Mouse (Mus musculus): ENCODE measurements around the gene Arfip2. TPM values are rescaled to one million over a fixed set of nuclear protein-coding genes. Genes with fewer than 3 reads are reported as not detected.

Gene Arfip2
- polyA plus RNA-seq, 1 experiment from 2014 or later, result 89.0 TPM

DNA sequence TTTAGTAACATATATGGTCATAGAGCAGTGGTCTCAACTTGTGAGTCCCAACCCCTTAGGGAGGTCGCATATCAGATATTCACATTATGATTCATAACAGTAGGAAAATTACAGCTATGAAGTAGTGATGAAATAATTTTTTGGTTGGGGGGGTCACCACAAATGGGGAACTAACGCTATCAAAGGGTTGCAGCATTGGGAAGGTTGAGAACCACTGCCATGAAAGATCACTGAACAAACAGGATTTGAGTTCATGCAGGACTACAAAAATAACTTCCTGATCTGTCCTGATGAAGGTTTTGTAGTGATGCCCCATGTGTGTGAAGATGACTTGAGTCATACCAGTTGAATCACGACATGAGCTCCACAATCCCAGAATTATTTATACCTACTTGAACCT lies 31.7 kb downstream of the Arfip2 start:
- H3K27me3 ChIP-seq (replicated peaks), result no peaks in the 10 kb centered on the region

DNA sequence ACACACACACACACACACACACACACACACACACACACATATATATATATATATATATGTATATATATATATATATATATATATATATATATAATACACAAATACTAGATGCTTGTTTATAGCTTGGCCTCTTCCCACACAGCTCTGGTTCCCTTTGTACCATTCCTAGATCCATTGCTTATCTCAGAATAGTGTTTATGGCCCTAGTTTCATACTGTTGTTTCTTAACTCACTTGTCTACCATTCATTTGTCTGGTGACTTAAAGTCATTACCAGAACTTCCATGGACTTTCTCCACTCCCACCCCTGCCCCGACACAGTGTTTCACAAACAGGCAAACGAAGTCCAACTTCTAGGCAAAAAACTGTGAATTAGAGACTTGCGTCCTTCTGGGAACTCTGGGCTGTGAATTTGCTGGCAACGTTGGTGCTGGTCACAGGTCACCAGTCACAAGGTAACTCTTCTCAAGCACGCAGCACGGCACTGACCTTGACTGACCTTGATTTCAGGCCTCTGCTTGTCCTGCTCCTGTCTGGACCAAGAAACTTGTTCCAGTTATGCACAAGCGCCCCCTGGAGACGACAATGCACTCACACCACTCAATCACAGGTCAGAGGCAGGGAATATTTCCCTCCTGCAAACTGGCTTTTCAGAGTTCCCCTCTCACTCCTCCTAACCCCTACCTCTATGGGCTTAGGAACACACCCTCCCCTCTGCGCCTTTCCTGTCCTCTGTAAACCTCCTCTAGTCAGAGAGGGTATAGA lies 37.2 kb downstream of the Arfip2 start:
- Histone ChIP-seq H3K27me3 (replicated peaks) (no peaks in the 10 kb centered on the region), H3K9ac (replicated peaks) (no peak overlapping the region), H3K4me2 (no peak overlapping the region), H3K27ac (replicated peaks) (no peak overlapping the region), H3K4me1 (no peaks in the 10 kb centered on the region), H3K9me3 (replicated peaks) (no peaks in the 10 kb centered on the region), H3K4me3 (replicated peaks) (no peak overlapping the region), H3K36me3 (no peaks in the 10 kb centered on the region)
- WGBS, result 39% methylated on average over 9 of the region's 9 CpGs
- ATAC-seq (ENCODE audit: low FRiP score), result no peak

More for the DNA sequence above, 31.7 kb downstream of the Arfip2 start:
- Histone ChIP-seq H3K4me2 (no peak overlapping the region), H3K4me3 (replicated peaks) (no peak overlapping the region), H3K4me1 (no peaks in the 10 kb centered on the region), H3K27ac (replicated peaks) (no peak overlapping the region), H3K36me3 (peaks cover 47% of the 10 kb centered on the region), H3K9ac (replicated peaks) (no peak overlapping the region), H3K9me3 (replicated peaks) (no peaks in the 10 kb centered on the region)
- 91% methylated on average over 3 of the region's 3 CpGs for WGBS
- ATAC-seq (ENCODE audit: low FRiP score), result no peak

DNA sequence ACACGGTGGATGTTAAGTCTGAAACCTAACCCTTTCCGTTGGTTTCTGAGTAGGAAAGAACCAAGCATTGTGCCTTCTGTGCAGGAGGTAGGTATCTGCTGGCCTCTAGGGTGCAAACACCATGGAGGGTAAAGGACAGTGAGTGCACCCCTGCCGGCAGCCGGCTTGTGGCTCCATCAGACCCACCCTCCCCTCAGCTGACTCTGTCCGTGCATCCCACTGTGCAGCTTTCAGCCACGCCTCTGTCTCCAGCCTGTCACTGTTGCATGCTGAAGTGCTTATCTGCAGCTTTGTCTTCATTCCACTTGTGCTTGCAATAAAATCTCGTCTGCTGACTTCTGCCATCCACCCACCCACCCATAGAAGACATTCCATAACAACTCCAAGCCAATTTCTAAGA lies 50.1 kb downstream of the Arfip2 start:
- H3K27me3 ChIP-seq (replicated peaks), result no peaks in the 10 kb centered on the region
- no peak for ATAC-seq (ENCODE audit: low FRiP score)
- 39% methylated on average over 7 of the region's 7 CpGs for WGBS
- H3K27ac ChIP-seq (replicated peaks), result no peak overlapping the region
- H3K4me3 ChIP-seq (replicated peaks), result no peak overlapping the region
- H3K9me3 ChIP-seq (replicated peaks), result no peaks in the 10 kb centered on the region
- H3K4me1 ChIP-seq, result no peaks in the 10 kb centered on the region
- no peaks in the 10 kb centered on the region for H3K36me3 ChIP-seq
- H3K9ac ChIP-seq (replicated peaks), result no peak overlapping the region
- no peak overlapping the region for H3K4me2 ChIP-seq

DNA sequence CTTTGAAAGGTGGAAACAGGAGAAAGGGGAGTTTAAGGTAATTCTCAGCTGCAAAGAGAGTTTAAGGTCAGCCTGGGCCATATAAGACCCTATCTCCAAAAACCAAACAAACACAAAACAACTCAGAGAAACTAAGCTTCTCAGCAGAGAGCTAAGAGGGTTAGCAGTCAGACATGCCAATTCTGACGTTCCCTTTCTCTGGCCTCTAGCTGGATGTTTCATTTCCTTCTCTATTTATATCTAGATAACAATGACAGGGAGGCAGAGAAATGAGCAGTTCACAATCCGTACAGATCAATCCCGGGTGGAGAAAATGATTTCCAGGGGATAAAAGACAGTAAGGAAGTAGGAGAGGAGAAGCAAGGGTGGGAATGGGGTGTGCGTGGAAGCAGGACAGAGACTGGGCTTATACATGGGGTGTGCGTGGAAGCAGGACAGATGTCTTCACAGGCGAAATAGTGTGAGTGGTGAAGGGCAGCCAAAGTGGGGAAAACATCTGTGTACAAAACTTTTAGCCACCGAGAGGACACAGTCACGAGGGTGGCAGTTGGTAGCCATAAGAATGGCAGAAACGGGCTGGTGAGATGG lies 51.8 kb downstream of the Arfip2 start:
- Histone ChIP-seq H3K4me1 (no peaks in the 10 kb centered on the region), H3K27ac (replicated peaks) (no peak overlapping the region), H3K9me3 (replicated peaks) (no peaks in the 10 kb centered on the region), H3K4me2 (no peak overlapping the region), H3K27me3 (replicated peaks) (no peaks in the 10 kb centered on the region), H3K4me3 (replicated peaks) (no peak overlapping the region), H3K36me3 (no peaks in the 10 kb centered on the region), H3K9ac (replicated peaks) (no peak overlapping the region)
- ATAC-seq (ENCODE audit: low FRiP score), result no peak
- 82% methylated on average over 9 of the region's 9 CpGs for WGBS

Other genes starting within 250 kb of the Arfip2 start
- 39.0 and 41.9 TPM in 2 replicates for gene Fam160a2, start 240.4 kb downstream of the Arfip2 start, polyA plus RNA-seq (2015; fragmentation: Nextera tagmentation; extraction: Ambion mirVana)
- gene Cnga4, start 235.8 kb downstream of the Arfip2 start, polyA plus RNA-seq (2015; fragmentation: Nextera tagmentation; extraction: Ambion mirVana), result 0.08 and 0.09 TPM in 2 replicates
- 5.3 and 6.2 TPM in 2 replicates for gene Cckbr, start 214.7 kb downstream of the Arfip2 start, polyA plus RNA-seq (2015; fragmentation: Nextera tagmentation; extraction: Ambion mirVana)
- 34.6 and 39.9 TPM in 2 replicates for gene Cavin3, start 158.1 kb downstream of the Arfip2 start, polyA plus RNA-seq (2015; fragmentation: Nextera tagmentation; extraction: Ambion mirVana)
- gene Smpd1, start 86.1 kb downstream of the Arfip2 start, polyA plus RNA-seq (2015; fragmentation: Nextera tagmentation; extraction: Ambion mirVana), result 83.2 and 91.4 TPM in 2 replicates
- 248 and 299 TPM in 2 replicates for gene Apbb1, start 58.8 kb downstream of the Arfip2 start, polyA plus RNA-seq (2015; fragmentation: Nextera tagmentation; extraction: Ambion mirVana)
- gene Hpx, start 40.3 kb downstream of the Arfip2 start, polyA plus RNA-seq (2015; fragmentation: Nextera tagmentation; extraction: Ambion mirVana), result 0.36 and 0.59 TPM in 2 replicates
- gene Trim3, start 6.8 kb downstream of the Arfip2 start, polyA plus RNA-seq (2015; fragmentation: Nextera tagmentation; extraction: Ambion mirVana), result 91.6 and 107 TPM in 2 replicates
- gene Timm10b, start 360 bp downstream of the Arfip2 start, polyA plus RNA-seq (2015; fragmentation: Nextera tagmentation; extraction: Ambion mirVana), result 163 and 179 TPM in 2 replicates
- gene Gm45799, start 136 bp upstream of the Arfip2 start, polyA plus RNA-seq (2015; fragmentation: Nextera tagmentation; extraction: Ambion mirVana), result 16.4 and 16.6 TPM in 2 replicates
- gene Dnhd1, start 10.4 kb upstream of the Arfip2 start, polyA plus RNA-seq (2015; fragmentation: Nextera tagmentation; extraction: Ambion mirVana), result 1.3 and 1.9 TPM in 2 replicates
- gene Ilk, start 96.2 kb upstream of the Arfip2 start, polyA plus RNA-seq (2015; fragmentation: Nextera tagmentation; extraction: Ambion mirVana), result 204 and 227 TPM in 2 replicates
- gene Rrp8, start 97.0 kb upstream of the Arfip2 start, polyA plus RNA-seq (2015; fragmentation: Nextera tagmentation; extraction: Ambion mirVana), result 27.8 and 28.8 TPM in 2 replicates
- 101 and 102 TPM in 2 replicates for gene Taf10, start 103.9 kb upstream of the Arfip2 start, polyA plus RNA-seq (2015; fragmentation: Nextera tagmentation; extraction: Ambion mirVana)
- 41.4 and 50.2 TPM in 2 replicates for gene Tpp1, start 111.8 kb upstream of the Arfip2 start, polyA plus RNA-seq (2015; fragmentation: Nextera tagmentation; extraction: Ambion mirVana)
- 10.0 and 10.8 TPM in 2 replicates for gene Dchs1, start 147.2 kb upstream of the Arfip2 start, polyA plus RNA-seq (2015; fragmentation: Nextera tagmentation; extraction: Ambion mirVana)
- gene Mrpl17, start 170.7 kb upstream of the Arfip2 start, polyA plus RNA-seq (2015; fragmentation: Nextera tagmentation; extraction: Ambion mirVana), result 189 and 232 TPM in 2 replicates